Mouse (Mus musculus) hindbrain, embryonic 15.5 days (tissue): ENCODE data around the gene Efcab11. TPM values are rescaled to one million over a fixed set of nuclear protein-coding genes. Genes with fewer than 3 reads are reported as not detected.

Source experiments
- ATAC-seq: fragments of 200-750 bp; cut with Nextera tagmentation; 2 replicates; pipeline ENCODE4 v1.8.0; 2017; ENCODE audit warnings: low read depth, moderate number of reproducible peaks, moderate TSS enrichment; ENCODE audit not compliant: low FRiP score
- H3K27ac ChIP-seq: fragments of 300-500 bp; sonication (generic); replicated peaks from 2 replicates; pipeline ENCODE4 v1.5.1; 2015; ENCODE audit warnings: mild to moderate bottlenecking, inconsistent platforms
- H3K27me3 ChIP-seq: fragments of 300-500 bp; sonication (generic); 2 replicates; pipeline ENCODE4 v1.6.1; 2015; ENCODE audit warnings: control low read depth, inconsistent platforms
- H3K36me3 ChIP-seq: fragments of 300-500 bp; sonication (generic); 2 replicates; pipeline ENCODE4 v1.6.1; 2015; ENCODE audit warnings: control low read depth, inconsistent platforms
- H3K4me1 ChIP-seq: fragments of 300-500 bp; sonication (generic); replicated peaks from 2 replicates; pipeline ENCODE4 v1.6.1; 2015; ENCODE audit warnings: control low read depth, inconsistent platforms
- H3K4me2 ChIP-seq: fragments of 300-500 bp; sonication (generic); 2 replicates; pipeline ENCODE4 v1.6.1; 2015; ENCODE audit warnings: moderate library complexity, mild to moderate bottlenecking, inconsistent platforms
- H3K4me3 ChIP-seq: fragments of 300-500 bp; sonication (generic); 2 replicates; pipeline ENCODE4 v1.5.1; 2015; ENCODE audit warnings: mild to moderate bottlenecking, inconsistent platforms
- H3K9ac ChIP-seq: fragments of 300-500 bp; sonication (generic); 2 replicates; pipeline ENCODE4 v1.6.1; 2015; ENCODE audit warnings: inconsistent platforms
- H3K9me3 ChIP-seq: fragments of 300-500 bp; sonication (generic); 2 replicates; pipeline ENCODE4 v1.6.1; 2016; ENCODE audit warnings: control low read depth, inconsistent platforms
- WGBS: fragments of 180-500 bp; shearing (Covaris S2); methylation state at CpG from one replicate; pipeline ENCODE4 v1.1.7; 2015; 5-methylcytosine and 5-hydroxymethylcytosine counted together
- polyA plus RNA-seq: library from polyadenylated mRNA; unstranded; fragments of >200 nt; fragmentation: Nextera tagmentation; extraction: Ambion mirVana; gene quantifications from 2 replicates; pipeline ENCODE4 v1.2.1, GENCODE M21; 2015

The Efcab11 gene
- polyA plus RNA-seq, 1 experiment from 2014 or later, result 5.2 TPM

GRCm38 (mm10) chr12:99721318-99721717, 162.9 kb downstream of the Efcab11 start:
- 81% methylated on average over 10 of the region's 10 CpGs for WGBS

DNA sequence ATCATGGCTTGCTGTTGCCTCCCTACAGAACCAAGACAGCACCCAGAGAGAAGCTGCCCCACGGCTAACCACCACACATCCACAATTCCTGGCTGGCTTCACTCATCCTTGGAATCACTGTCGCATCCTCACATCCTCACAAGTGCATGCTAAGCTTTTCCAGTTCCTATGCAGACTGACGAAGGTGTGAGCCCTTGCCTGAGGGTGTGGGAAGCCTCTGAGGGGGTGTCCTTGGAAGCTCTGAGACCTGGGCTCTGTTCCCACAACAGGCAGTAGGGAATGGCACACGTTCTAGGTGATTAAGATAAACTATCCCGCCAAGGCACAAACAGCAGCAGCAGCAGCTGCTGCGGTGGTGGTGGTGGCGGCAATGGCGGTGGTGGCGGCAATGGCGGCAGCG, 164.5 kb downstream of the Efcab11 start:
- Histone ChIP-seq H3K36me3 (no peaks in the 10 kb centered on the region), H3K9ac (no peak overlapping the region), H3K27me3 (no peaks in the 10 kb centered on the region), H3K27ac (no peak overlapping the region), H3K4me2 (no peak overlapping the region), H3K9me3 (no peaks in the 10 kb centered on the region), H3K4me1 (no peaks in the 10 kb centered on the region; the same call in 1 of the 2 replicates), H3K4me3 (no peak overlapping the region)
- WGBS, result 89% methylated on average over 11 of the region's 11 CpGs
- ATAC-seq, result no peak

More at GRCm38 (mm10) chr12:99721318-99721717, 162.9 kb downstream of the Efcab11 start:
- H3K4me3 ChIP-seq, result no peak overlapping the region
- no peaks in the 10 kb centered on the region for H3K9me3 ChIP-seq
- H3K27me3 ChIP-seq, result no peaks in the 10 kb centered on the region
- H3K4me2 ChIP-seq, result no peak overlapping the region
- H3K36me3 ChIP-seq, result no peaks in the 10 kb centered on the region
- no peak for ATAC-seq
- no peak overlapping the region for H3K9ac ChIP-seq
- H3K4me1 ChIP-seq, result no peaks in the 10 kb centered on the region
- H3K27ac ChIP-seq, result no peak overlapping the region

DNA sequence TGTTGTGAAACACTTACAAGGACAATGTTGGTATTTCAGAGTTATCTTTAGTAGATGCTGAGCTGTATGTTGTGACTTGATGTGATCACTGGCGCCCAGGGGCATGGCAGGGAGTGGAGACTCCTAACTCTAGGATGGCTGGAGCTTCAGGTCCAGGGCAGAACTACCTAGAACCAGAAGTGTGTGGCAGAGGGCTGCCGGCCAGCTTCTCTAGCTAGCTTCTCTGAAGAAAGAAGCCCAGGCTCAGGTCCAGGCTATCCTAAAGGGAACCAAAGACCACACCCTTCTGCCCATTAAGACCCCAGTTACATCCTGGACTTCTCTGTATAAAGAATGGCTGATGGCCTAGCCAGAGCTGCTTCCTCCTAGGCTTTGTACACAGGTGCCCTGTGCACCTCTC, 166.1 kb downstream of the Efcab11 start:
- 89% methylated on average over 2 of the region's 2 CpGs for WGBS
- Histone ChIP-seq H3K4me3 (no peak overlapping the region), H3K36me3 (no peaks in the 10 kb centered on the region), H3K9me3 (no peaks in the 10 kb centered on the region), H3K4me1 (no peaks in the 10 kb centered on the region; the same call in 1 of the 2 replicates), H3K27ac (no peak overlapping the region), H3K9ac (no peak overlapping the region), H3K4me2 (no peak overlapping the region), H3K27me3 (no peaks in the 10 kb centered on the region)
- no peak for ATAC-seq

DNA sequence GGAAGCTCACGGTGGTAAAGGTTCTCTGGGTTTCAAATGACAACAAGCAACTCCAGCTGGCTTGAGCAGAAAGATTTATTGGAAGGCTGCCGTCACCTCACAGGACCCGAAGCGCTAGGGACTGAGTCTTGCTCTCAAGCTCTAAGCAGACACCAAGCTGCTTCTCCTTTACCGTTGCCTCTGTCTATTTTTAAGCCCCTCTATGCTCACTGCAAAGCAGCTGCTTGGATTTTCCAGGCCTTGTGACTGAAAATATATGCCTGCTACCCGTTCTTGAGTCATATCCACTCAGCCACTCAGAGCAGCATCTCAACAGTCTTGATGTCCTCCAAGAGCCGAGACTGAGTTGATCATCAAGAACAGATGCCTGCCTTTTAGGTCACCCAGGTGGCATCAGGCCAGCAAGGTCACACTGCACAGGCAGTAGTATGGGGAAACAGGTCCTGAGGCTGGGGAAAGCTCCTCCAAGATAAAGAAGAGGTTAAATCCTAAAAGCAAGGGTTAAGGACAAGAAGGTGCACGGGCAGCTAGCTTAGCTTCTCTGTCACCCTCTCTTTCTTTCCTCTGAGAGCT, 168.1 kb downstream of the Efcab11 start:
- H3K27me3 ChIP-seq, result no peaks in the 10 kb centered on the region
- no peak overlapping the region for H3K4me2 ChIP-seq
- H3K9me3 ChIP-seq, result no peaks in the 10 kb centered on the region
- ATAC-seq, result no peak
- H3K4me1 ChIP-seq, result peaks cover 3% of the 10 kb centered on the region; the same call in 1 of the 2 replicates
- H3K4me3 ChIP-seq, result no peak overlapping the region
- no peaks in the 10 kb centered on the region for H3K36me3 ChIP-seq
- 71% methylated on average over 8 of the region's 8 CpGs for WGBS
- H3K9ac ChIP-seq, result no peak overlapping the region
- no peak overlapping the region for H3K27ac ChIP-seq

- ATAC-seq, result no peak
- H3K36me3 ChIP-seq, result no peaks in the 10 kb centered on the region
- no peak overlapping the region for H3K4me2 ChIP-seq
- H3K4me3 ChIP-seq, result no peak overlapping the region
- H3K27me3 ChIP-seq, result no peaks in the 10 kb centered on the region
- WGBS, result 58% methylated on average over 9 of the region's 9 CpGs
- peaks cover 3% of the 10 kb centered on the region; the same call in 1 of the 2 replicates for H3K4me1 ChIP-seq
- no peak overlapping the region for H3K27ac ChIP-seq
- no peaks in the 10 kb centered on the region for H3K9me3 ChIP-seq
- no peak overlapping the region for H3K9ac ChIP-seq
Measured at GRCm38 (mm10) chr12:99715129-99716037, 168.9 kb downstream of the Efcab11 start.

DNA sequence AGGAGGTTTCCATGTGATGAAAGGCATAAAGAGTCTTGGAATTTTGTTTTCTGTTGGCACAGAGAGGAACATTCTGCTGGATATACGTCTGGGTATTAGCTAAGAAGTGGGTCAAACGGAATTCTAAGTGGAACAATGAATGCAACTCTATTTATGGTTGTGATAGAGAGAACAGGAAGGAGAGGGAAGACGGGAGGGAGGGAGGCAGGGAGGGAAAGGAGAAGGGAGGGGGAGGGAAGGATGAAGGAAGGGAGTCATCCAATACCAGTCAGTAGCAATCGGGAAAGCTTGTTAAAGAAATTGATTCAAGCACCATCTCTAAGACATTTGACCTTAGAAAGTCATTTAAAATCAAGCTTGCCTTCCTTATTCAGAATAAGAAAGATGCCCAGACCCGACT, 172.0 kb downstream of the Efcab11 start:
- H3K9ac ChIP-seq, result no peak overlapping the region
- ATAC-seq, result no peak
- peaks cover 3% of the 10 kb centered on the region; the same call in 1 of the 2 replicates for H3K4me1 ChIP-seq
- no peak overlapping the region for H3K4me2 ChIP-seq
- WGBS, result 36% methylated on average over 5 of the region's 5 CpGs
- H3K36me3 ChIP-seq, result no peaks in the 10 kb centered on the region
- H3K27ac ChIP-seq, result no peak overlapping the region
- no peaks in the 10 kb centered on the region for H3K27me3 ChIP-seq
- no peak overlapping the region for H3K4me3 ChIP-seq
- no peaks in the 10 kb centered on the region for H3K9me3 ChIP-seq

DNA sequence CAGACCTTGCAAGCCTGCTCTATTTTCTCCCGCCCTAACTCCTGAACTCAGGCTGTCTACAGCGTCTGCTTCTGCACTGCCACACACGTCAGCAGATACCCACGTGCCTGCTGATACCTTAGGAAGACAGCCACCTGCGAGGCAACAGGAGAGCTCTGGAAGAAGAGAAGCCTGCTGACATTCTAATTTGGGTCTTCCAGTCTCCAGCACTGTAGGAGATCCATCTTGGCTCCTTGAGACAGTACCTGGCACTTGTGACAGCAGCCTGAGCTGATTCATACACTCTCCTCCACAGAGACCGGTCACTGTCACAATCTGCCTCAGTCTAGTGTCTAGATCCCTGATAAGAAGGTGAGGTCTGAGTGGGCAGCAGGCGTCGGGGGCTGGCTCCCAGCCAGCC, 182.0 kb downstream of the Efcab11 start:
- Histone ChIP-seq H3K9ac (no peak overlapping the region), H3K4me2 (no peak overlapping the region), H3K9me3 (no peaks in the 10 kb centered on the region), H3K27me3 (no peaks in the 10 kb centered on the region), H3K4me1 (no peaks in the 10 kb centered on the region), H3K27ac (no peak overlapping the region), H3K36me3 (no peaks in the 10 kb centered on the region), H3K4me3 (no peak overlapping the region)
- 89% methylated on average over 8 of the region's 8 CpGs for whole genome bisulfite sequencing
- no peak for ATAC-seq

DNA sequence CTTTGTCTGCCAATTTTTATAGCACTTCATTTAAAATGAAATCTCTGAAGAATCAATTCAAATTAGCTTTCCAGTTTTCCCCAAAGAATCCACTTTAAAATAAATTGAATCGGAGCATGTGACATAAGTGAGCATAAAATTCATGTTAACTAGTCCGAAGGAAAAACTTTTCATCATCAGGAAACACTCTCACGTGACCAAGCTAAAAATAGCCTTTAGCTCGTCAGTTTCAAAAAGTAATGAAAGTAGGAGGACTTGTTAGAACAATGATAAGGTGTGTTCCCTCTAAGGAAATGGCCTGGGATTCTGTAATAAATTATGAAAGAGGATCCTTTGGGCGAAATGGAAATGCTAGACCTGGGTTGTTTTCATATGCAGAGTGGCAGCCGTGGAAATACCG, 183.9 kb downstream of the Efcab11 start:
- no peak overlapping the region for H3K9ac ChIP-seq
- H3K4me1 ChIP-seq, result no peaks in the 10 kb centered on the region
- 69% methylated on average over 7 of the region's 7 CpGs for WGBS
- ATAC-seq, result no peak
- no peaks in the 10 kb centered on the region for H3K9me3 ChIP-seq
- no peaks in the 10 kb centered on the region for H3K36me3 ChIP-seq
- H3K4me3 ChIP-seq, result no peak overlapping the region
- no peak overlapping the region for H3K27ac ChIP-seq
- no peaks in the 10 kb centered on the region for H3K27me3 ChIP-seq
- H3K4me2 ChIP-seq, result no peak overlapping the region

DNA sequence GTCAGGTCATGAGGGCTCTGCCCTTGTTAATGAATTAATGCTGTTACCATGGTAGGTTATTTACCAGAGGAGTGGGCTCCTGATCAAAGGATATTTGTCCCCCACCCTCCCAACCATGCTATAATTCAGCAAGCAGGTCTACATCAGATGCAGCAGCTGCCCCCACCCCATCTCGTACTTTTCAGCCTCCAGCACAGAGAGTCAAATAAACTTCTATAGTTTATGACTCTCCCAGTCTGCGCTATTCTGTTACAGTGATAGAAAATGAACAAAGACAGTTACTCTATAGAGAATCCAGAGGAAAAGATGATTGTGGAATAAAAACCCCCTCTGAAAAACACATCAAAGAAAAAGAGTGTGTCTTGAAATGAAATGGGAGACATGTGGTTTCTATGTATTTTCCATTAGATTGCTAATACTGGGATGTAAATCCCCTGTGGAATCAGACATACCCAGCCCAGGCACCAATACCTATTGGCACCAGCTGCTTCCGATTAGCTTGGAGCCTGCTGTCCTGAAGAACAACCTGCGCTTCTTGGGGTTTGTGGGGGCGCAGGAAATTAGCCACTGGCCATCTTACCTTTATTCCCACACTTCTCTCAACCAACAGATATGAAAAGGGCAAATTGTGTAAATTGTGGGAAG, 184.7 kb downstream of the Efcab11 start:
- ATAC-seq, result no peak
- no peak overlapping the region for H3K4me3 ChIP-seq
- no peak overlapping the region for H3K9ac ChIP-seq
- H3K4me2 ChIP-seq, result no peak overlapping the region
- peak overlapping the region; percentile 36; the same call in 1 of the 2 replicates for H3K27ac ChIP-seq
- no peaks in the 10 kb centered on the region for H3K9me3 ChIP-seq
- no peaks in the 10 kb centered on the region for H3K36me3 ChIP-seq
- H3K27me3 ChIP-seq, result no peaks in the 10 kb centered on the region
- no peaks in the 10 kb centered on the region for H3K4me1 ChIP-seq
- 79% methylated on average over 5 of the region's 5 CpGs for WGBS

DNA sequence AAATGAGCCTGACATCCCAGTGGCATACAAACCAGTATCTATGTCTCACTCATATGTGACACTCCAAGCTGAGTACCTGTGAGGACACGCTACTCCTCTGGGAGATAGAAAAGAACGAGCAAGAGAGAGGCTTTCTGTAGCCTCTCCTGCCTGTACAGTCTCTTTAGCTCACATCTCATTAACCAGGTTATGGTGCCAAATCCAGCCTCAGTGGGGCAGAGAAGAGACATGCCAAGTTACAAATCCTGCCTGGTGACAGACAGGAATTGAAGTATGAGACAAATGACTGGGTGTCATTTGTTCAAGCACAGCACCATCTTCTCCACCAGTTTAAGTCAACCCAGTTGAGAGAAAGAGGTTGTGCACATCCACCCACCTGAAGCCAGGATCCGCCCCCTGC, 190.2 kb downstream of the Efcab11 start:
- no peak overlapping the region for H3K27ac ChIP-seq
- no peaks in the 10 kb centered on the region for H3K4me1 ChIP-seq
- H3K4me3 ChIP-seq, result no peak overlapping the region
- WGBS, result 79% methylated on average over 3 of the region's 3 CpGs
- H3K9me3 ChIP-seq, result no peaks in the 10 kb centered on the region
- H3K36me3 ChIP-seq, result no peaks in the 10 kb centered on the region
- no peak overlapping the region for H3K9ac ChIP-seq
- no peak for ATAC-seq
- no peaks in the 10 kb centered on the region for H3K27me3 ChIP-seq
- no peak overlapping the region for H3K4me2 ChIP-seq

GRCm38 (mm10) chr12:99686418-99686992, 197.7 kb downstream of the Efcab11 start:
- no peak overlapping the region for H3K27ac ChIP-seq
- no peak overlapping the region for H3K4me3 ChIP-seq
- no peaks in the 10 kb centered on the region for H3K4me1 ChIP-seq
- no peak for ATAC-seq
- no peak overlapping the region for H3K4me2 ChIP-seq
- H3K27me3 ChIP-seq, result no peaks in the 10 kb centered on the region
- H3K9ac ChIP-seq, result no peak overlapping the region
- WGBS, result 76% methylated on average over 6 of the region's 6 CpGs
- no peaks in the 10 kb centered on the region for H3K9me3 ChIP-seq
- no peaks in the 10 kb centered on the region for H3K36me3 ChIP-seq
